Mouse (Mus musculus) induced T-regulatory cell, adult 2 months (primary cell): ENCODE results near the gene Phip.

ENCODE experiments used
- DNase-seq: peaks from one replicate; pipeline ENCODE4 v3.0.0-alpha.2; 2012; ENCODE audit warnings: low read depth

The Phip gene

GRCm38 (mm10) chr9:82867698-82868097, 107.6 kb downstream of the Phip start:
- no peak for DNase-seq

DNA sequence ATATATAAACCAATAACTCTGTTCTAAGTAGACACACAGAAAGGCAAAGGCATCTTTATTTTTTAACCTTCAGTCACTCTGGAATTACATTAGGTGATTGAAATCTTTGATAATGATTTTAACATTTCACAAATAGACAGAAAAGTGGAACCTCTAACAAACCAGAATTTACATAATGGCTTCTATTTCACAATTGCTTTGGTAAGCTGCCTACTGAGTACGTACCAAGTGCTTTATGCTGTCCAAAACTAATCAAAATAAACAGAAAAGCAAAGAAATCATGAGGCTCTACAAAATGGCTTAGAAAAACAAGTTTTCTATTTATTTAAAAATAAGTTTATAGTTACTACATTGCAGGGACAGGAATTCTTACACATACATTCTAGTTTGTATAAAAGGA, 109.2 kb downstream of the Phip start:
- no peak for DNase-seq

DNA sequence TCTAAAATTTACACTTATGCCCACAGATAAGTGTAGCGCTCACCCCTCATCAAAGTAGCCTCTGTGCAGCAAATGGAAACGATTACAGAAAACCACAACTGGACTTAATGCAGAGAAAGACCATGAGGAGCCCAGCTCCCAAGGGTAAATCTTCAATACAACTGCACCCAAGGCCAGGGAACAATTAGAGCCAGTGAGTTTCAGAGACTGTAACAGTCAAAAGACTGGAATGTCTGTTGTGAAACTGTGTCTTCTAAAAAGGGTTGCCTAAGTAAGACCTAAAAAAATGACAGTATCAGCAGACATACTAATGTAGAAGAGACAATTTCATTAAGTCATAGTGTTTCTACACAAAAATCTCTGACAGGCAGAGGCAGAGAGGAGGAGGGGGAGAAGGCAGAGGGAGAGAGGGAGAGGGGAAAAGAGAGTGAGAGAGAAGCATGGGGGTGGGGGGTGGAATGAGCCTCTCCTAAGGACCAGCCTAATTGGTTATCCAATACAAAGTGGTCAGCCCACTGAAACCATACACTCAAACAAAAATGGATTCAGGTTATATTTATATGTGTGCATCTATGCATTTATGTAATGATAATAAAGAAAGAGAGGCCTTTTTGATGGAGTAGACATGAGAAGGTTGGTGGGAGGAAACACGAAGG, 113.4 kb downstream of the Phip start:
- DNase-seq: no peak

GRCm38 (mm10) chr9:82861316-82861715, 114.0 kb downstream of the Phip start:
- no peak for DNase-seq

DNA sequence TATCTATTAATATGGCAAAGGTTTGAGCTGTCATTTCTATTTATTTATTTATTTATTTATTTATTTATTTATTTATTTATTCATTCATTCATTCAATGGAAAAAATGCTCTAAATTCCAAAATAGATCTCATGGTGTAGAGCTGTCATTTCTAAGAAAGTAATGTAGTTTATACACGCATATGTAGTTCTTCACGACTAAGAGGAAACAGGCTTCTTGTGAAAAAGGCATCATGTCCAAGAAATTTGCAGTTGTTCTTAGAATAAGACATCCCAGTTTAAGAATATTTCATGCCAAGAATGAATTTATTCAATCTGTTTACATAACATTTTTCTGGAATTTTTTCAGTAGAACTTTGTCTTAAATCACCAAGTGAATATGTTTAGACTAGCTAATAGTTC, 114.5 kb downstream of the Phip start:
- no peak for DNase-seq

DNA sequence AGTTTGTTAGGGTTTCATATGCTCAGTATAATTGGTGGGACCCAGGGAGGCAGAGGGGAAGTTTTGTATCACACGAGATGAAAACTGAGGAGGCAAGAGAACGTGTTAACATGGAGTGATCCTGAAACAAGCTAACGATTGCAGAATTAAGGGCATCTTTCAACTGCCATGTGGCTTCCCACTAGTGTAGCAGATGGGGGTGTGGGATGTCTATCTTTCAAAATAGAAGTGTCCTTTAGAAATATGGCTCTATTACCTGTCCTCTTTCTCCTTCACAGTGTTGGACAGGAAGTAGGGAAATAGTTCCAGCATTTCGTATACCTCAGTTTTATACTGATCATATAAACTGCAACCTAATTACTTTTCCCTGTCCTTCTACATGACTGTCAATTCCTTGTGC, 119.1 kb downstream of the Phip start:
- DNase-seq: no peak

DNA sequence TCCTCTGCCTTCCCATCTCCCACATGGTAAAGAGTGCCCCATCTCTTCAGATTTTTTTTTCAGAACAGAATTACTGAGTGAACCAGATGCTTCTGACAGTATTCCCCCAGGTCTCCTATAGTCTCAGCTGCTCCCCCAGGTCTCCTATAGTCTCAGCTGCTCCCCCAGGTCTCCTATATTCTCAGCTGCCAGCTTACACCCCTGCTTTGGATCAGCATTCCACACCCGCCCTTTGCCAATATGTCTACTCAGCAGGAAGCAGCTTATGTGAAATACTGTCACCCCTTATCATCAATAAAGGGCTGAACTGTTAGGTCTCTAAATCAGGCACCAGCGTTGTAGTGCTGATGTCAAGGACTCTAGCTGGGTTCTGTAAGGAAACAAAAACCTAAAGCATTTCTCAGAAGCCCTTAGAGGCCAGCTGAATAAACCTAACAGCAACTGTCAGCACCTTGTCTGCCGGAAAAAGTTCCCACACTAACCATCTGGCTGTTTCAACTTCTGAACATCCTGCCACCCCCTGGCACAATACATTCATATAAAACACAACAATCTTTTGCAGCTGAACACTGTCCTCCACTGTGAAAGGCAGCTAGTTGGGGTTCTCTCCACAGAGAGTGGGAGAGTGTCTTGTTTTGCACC, 120.2 kb downstream of the Phip start:
- no peak for DNase-seq

GRCm38 (mm10) chr9:82854040-82854439, 121.3 kb downstream of the Phip start:
- peak; percentile 44 for DNase-seq

- DNase-seq: no peak
Measured at GRCm38 (mm10) chr9:82842671-82843070, 132.6 kb downstream of the Phip start.

DNA sequence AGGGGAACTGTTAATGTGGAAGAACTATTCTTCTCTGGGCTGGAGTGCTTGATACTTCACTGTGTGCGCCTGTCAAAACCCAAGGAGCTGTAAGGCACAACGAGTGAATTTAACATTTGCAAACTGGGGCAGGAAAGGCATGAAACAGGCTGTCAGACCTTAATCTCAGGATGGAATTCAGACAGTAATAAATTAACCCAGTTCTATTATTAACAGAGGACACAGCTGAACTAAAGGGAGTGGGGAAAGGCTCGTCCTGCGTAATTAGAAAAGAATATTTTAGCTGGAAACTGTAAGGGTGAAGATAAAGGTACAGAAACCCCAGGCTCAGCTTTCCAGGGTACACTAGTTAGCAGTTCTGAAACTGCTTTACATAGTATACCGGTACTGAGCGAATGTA, 139.4 kb downstream of the Phip start:
- DNase-seq: no peak

- no peak for DNase-seq
Measured at GRCm38 (mm10) chr9:82831891-82832290, 143.4 kb downstream of the Phip start.

DNA sequence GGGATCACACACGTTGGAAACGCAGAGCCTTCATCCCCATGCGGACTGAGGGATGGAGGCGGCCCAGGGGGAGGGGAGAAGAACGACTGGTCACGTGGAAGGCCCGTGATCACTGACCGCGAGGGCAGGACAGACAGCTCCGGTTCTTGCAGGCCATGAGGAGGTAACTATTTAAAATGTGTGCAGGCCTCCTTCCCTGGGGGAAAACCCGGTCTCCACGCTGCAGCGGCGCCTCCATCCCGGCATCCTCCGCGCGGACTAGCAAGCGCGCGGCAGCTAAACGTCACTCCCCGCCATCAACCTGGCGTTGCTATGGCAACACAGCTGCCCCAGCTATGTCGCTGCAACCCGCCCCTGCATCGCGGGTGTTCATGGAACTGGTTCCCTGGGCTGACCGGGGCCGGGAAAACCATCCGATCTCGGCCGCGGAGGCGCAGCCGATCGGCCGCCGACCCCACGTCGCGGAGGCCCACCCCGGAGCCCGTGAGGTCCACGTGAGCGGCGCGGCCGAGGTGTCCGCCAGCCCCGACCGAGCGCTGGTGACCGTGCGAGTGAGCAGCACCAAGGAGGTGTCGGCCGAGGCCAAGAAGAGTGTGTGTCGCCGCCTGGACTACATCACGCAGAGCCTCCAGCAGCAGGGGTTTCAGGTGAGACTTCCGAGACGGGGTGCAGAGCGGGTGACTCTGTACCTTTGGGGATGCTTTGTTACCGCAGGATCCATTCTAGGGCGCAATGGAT, 145.5 kb downstream of the Phip start:
- peak; percentile 95 for DNase-seq

DNA sequence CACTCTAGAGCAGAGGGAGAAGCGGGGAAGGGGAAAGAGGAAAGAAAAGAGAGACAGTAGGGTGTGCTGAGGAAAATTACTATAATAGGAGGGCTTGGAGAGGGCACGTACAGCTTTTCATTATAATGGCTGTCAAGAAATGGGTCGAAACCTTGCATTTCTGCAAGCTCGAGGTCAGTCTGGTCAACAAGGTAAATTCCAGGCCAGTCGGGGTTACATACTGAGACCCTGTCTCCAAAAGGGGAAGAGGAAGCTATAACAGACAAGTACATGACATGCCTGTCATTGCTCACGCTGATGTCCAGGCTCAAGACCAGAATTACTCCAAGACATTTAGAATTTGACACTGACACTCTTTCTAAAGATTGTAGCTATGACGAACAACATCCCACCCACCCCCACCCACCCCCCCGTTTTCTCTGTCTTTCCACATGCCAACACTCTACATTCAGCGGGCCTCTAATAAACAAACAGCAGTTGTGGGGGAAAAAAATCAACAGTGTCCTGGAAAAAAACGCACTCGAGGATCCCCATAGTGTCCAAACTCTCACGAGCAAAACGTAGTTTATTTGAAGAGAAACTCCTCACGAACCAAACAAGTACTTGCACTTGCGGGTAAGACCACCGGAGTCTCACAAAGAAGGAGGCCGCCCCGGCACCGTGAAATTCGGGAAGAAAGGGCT, 146.2 kb downstream of the Phip start, which contains the start of gene Irak1bp1:
Gene Irak1bp1, plus strand, starts transcription at position 534 of the 683 bp plus-strand sequence.
- peak; percentile 28 for DNase-seq

DNA sequence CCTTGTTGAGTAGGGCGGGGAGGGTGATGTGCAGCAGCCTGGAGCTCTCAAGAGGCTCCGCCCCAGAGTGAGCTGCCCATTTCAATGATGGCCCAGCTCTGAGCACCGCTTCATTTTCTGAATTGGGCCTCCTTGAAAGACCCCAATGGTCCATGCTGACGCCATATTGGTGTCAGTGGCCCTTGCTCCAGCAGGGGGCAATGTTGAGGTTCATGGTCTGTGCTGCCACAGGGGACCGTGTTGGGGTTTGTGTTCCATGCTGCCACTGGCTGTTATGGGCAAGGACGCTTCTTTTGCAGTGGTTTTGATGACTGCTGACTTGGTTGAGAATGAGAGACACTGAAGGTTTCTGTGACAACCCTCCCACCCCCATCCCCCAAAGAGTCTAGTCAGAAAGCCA, 148.9 kb downstream of the Phip start:
- no peak for DNase-seq
